Mouse (Mus musculus): Measurements from ENCODE around the gene Ralgds. TPM values are rescaled to one million over a fixed set of nuclear protein-coding genes. Genes with fewer than 3 reads are reported as not detected.

Ralgds gene
- polyA plus RNA-seq, 1 experiment = 110 TPM

- Histone ChIP-seq H3K27me3 (ENCODE audit: control insufficient read depth, insufficient read depth, low read length) (no peaks in the 10 kb centered on the region), H3K36me3 (ENCODE audit: control insufficient read depth, insufficient read depth, low read length) (peaks cover 15% of the 10 kb centered on the region), H3K4me3 (ENCODE audit: low read depth, low read length) (no peak overlapping the region), H3K27ac (ENCODE audit: insufficient read depth, low read depth, low read length) (peak overlapping the region; percentile 87), H3K4me1 (ENCODE audit: control insufficient read depth, insufficient read depth, insufficient read length, low read length) (peaks cover 70% of the 10 kb centered on the region)
- no peak; the same call in 1 of the 2 replicates for TF ChIP-seq POLR2A (IDR thresholded peaks at IDR 0.05; ENCODE audit: low read depth, low read length)
- TF ChIP-seq CTCF (IDR thresholded peaks at IDR 0.05; ENCODE audit: extremely low read depth, insufficient read length, insufficient replicate concordance, low read depth, low read length) = no peak
- WGBS = 27% methylated on average over 8 of the region's 8 CpGs
These were observed 25.3 kb downstream of the Ralgds start for GRCm38 (mm10) chr2:28537995-28538816.

GRCm38 (mm10) chr2:28538817-28539128 is 25.8 kb downstream of the Ralgds start:
- H3K4me1 ChIP-seq (ENCODE audit: control insufficient read depth, insufficient read depth, insufficient read length, low read length) = peaks cover 66% of the 10 kb centered on the region
- TF ChIP-seq CTCF (IDR thresholded peaks at IDR 0.05; ENCODE audit: extremely low read depth, insufficient read length, insufficient replicate concordance, low read depth, low read length) (no peak), POLR2A (IDR thresholded peaks at IDR 0.05; ENCODE audit: low read depth, low read length) (no peak)
- WGBS = 31% methylated on average over 1 of the region's 1 CpGs
- peak overlapping the region; percentile 87 for H3K27ac ChIP-seq (ENCODE audit: insufficient read depth, low read depth, low read length)
- no peak overlapping the region for H3K4me3 ChIP-seq (ENCODE audit: low read depth, low read length)
- no peaks in the 10 kb centered on the region for H3K27me3 ChIP-seq (ENCODE audit: control insufficient read depth, insufficient read depth, low read length)
- peaks cover 20% of the 10 kb centered on the region for H3K36me3 ChIP-seq (ENCODE audit: control insufficient read depth, insufficient read depth, low read length)

- no peak for TF ChIP-seq CTCF (IDR thresholded peaks at IDR 0.05; ENCODE audit: extremely low read depth, insufficient read length, insufficient replicate concordance, low read depth, low read length)
- TF ChIP-seq POLR2A (IDR thresholded peaks at IDR 0.05; ENCODE audit: low read depth, low read length) = no peak
- Histone ChIP-seq H3K4me3 (ENCODE audit: low read depth, low read length) (no peak overlapping the region), H3K27ac (ENCODE audit: insufficient read depth, low read depth, low read length) (peak overlapping the region; percentile 87), H3K27me3 (ENCODE audit: control insufficient read depth, insufficient read depth, low read length) (no peaks in the 10 kb centered on the region), H3K36me3 (ENCODE audit: control insufficient read depth, insufficient read depth, low read length) (peaks cover 25% of the 10 kb centered on the region), H3K4me1 (ENCODE audit: control insufficient read depth, insufficient read depth, insufficient read length, low read length) (peaks cover 61% of the 10 kb centered on the region)
- 37% methylated on average over 7 of the region's 7 CpGs for WGBS
These were observed 26.3 kb downstream of the Ralgds start for GRCm38 (mm10) chr2:28539206-28539605.

GRCm38 (mm10) chr2:28539949-28540348 is 27.0 kb downstream of the Ralgds start:
- WGBS = 76% methylated on average over 2 of the region's 2 CpGs
- Histone ChIP-seq H3K36me3 (ENCODE audit: control insufficient read depth, insufficient read depth, low read length) (peaks cover 31% of the 10 kb centered on the region), H3K4me1 (ENCODE audit: control insufficient read depth, insufficient read depth, insufficient read length, low read length) (peaks cover 61% of the 10 kb centered on the region), H3K27ac (ENCODE audit: insufficient read depth, low read depth, low read length) (peak overlapping the region; percentile 87), H3K4me3 (ENCODE audit: low read depth, low read length) (no peak overlapping the region), H3K27me3 (ENCODE audit: control insufficient read depth, insufficient read depth, low read length) (no peaks in the 10 kb centered on the region)
- TF ChIP-seq POLR2A (IDR thresholded peaks at IDR 0.05; ENCODE audit: low read depth, low read length) (no peak), CTCF (IDR thresholded peaks at IDR 0.05; ENCODE audit: extremely low read depth, insufficient read length, insufficient replicate concordance, low read depth, low read length) (no peak)

- Histone ChIP-seq H3K27me3 (ENCODE audit: control insufficient read depth, insufficient read depth, low read length) (no peaks in the 10 kb centered on the region), H3K36me3 (ENCODE audit: control insufficient read depth, insufficient read depth, low read length) (peaks cover 38% of the 10 kb centered on the region), H3K4me3 (ENCODE audit: low read depth, low read length) (no peak overlapping the region), H3K27ac (ENCODE audit: insufficient read depth, low read depth, low read length) (peak overlapping the region; percentile 22; the same call in 1 of the 2 replicates), H3K4me1 (ENCODE audit: control insufficient read depth, insufficient read depth, insufficient read length, low read length) (peaks cover 57% of the 10 kb centered on the region)
- WGBS = 71% methylated on average over 8 of the region's 8 CpGs
- TF ChIP-seq POLR2A (IDR thresholded peaks at IDR 0.05; ENCODE audit: low read depth, low read length) (no peak), CTCF (IDR thresholded peaks at IDR 0.05; ENCODE audit: extremely low read depth, insufficient read length, insufficient replicate concordance, low read depth, low read length) (no peak)
These were observed 27.8 kb downstream of the Ralgds start for GRCm38 (mm10) chr2:28540587-28541227.

- WGBS = 89% methylated on average over 8 of the region's 8 CpGs
- no peak overlapping the region for H3K27ac ChIP-seq (ENCODE audit: insufficient read depth, low read depth, low read length)
- TF ChIP-seq POLR2A (IDR thresholded peaks at IDR 0.05; ENCODE audit: low read depth, low read length) = no peak
- TF ChIP-seq CTCF (IDR thresholded peaks at IDR 0.05; ENCODE audit: extremely low read depth, insufficient read length, insufficient replicate concordance, low read depth, low read length) = no peak
- H3K4me1 ChIP-seq (ENCODE audit: control insufficient read depth, insufficient read depth, insufficient read length, low read length) = peaks cover 30% of the 10 kb centered on the region
- no peaks in the 10 kb centered on the region for H3K27me3 ChIP-seq (ENCODE audit: control insufficient read depth, insufficient read depth, low read length)
- peaks cover 50% of the 10 kb centered on the region for H3K36me3 ChIP-seq (ENCODE audit: control insufficient read depth, insufficient read depth, low read length)
- no peak overlapping the region for H3K4me3 ChIP-seq (ENCODE audit: low read depth, low read length)
These were observed 31.0 kb downstream of the Ralgds start for GRCm38 (mm10) chr2:28543894-28544293.

- Histone ChIP-seq H3K36me3 (ENCODE audit: control insufficient read depth, insufficient read depth, low read length) (peaks cover 65% of the 10 kb centered on the region), H3K4me1 (ENCODE audit: control insufficient read depth, insufficient read depth, insufficient read length, low read length) (peaks cover 10% of the 10 kb centered on the region), H3K27ac (ENCODE audit: insufficient read depth, low read depth, low read length) (no peak overlapping the region), H3K4me3 (ENCODE audit: low read depth, low read length) (no peak overlapping the region), H3K27me3 (ENCODE audit: control insufficient read depth, insufficient read depth, low read length) (no peaks in the 10 kb centered on the region)
- TF ChIP-seq POLR2A (IDR thresholded peaks at IDR 0.05; ENCODE audit: low read depth, low read length) (no peak), CTCF (IDR thresholded peaks at IDR 0.05; ENCODE audit: extremely low read depth, insufficient read length, insufficient replicate concordance, low read depth, low read length) (no peak)
These were observed 33.1 kb downstream of the Ralgds start for GRCm38 (mm10) chr2:28545976-28546375.
